Mouse (Mus musculus): Measurements from ENCODE around the gene Olfr1201.

Gene Olfr1201

DNA sequence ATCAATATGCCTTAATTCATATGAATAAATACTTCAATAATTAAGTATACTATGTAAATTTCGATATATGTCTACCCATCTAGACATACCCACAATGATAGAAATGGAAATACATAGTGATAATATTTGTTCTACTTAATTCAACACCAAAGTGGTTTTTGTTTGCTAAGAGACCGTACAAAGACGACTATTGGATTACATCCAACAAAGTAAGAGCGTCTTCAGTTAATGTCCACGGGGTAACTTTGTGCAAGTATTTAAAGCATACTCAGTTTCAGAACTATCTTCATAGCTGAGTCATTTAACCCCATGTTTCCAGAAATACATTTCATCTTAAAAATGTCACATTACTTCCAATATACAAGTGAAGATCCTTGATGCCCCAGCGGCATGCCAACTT, at the start of gene Olfr1201:
Gene Olfr1201, plus strand, starts transcription at position 301 of the 400 bp plus-strand sequence.
- DNase-seq = no peak

DNA sequence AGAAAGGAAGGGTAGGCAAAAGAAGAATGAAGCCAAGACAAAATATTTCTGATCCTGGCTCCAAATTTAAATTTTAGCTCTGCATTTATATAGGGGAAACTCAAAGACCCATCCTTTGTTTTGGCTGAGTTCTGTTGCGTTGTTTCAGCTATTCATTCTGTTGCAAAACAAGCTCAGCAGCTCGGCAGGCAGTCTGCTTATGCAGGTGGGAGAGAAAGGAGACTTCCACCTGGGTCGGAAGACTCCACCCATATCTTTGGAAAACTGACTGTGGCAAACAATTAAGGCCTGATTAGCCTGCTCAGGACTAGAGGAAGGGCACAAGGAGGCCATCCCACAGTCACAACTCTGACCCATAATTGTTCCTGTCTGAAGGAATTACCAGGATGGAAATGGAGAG, 49.5 kb upstream of the Olfr1201 start:
- DNase-seq = no peak

DNA sequence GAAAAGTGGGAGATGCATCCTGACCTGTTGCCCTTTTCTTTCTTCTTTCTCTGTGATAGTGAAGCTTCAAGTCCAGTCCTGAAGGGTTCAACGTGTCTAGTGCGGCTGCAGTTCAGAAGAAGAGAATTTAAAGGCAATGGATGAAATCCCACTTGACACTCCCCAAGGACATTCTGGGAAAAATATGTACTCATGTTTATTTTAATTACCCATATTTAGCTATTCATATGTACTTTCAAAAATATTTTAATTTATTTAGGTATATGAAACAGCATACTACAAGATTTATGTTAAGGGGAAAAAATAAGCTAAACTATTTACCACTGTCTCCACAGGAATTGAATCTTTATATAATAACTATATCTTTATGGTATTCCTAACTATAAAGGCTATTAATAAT, 41.6 kb upstream of the Olfr1201 start, which contains the start of gene Olfr1198:
Gene Olfr1198, minus strand, starts transcription at position 101 of the 400 bp plus-strand sequence.
- no peak for DNase-seq

- no peak for DNase-seq
These were observed 32.5 kb upstream of the Olfr1201 start, which contains the start of gene Olfr1199 for GRCm38 (mm10) chr2:88760369-88760768. Gene Olfr1199, minus strand, starts transcription at chr2:88760469.

- DNase-seq = no peak
These were observed 22.4 kb upstream of the Olfr1201 start, which contains the start of gene Olfr1200 for GRCm38 (mm10) chr2:88770388-88770787. Gene Olfr1200, minus strand, starts transcription at chr2:88770488.

GRCm38 (mm10) chr2:88814196-88814595, 21.4 kb downstream of the Olfr1201 start, which contains the start of gene Olfr1202:
Gene Olfr1202, plus strand, starts transcription at chr2:88814496.
- DNase-seq = no peak

DNA sequence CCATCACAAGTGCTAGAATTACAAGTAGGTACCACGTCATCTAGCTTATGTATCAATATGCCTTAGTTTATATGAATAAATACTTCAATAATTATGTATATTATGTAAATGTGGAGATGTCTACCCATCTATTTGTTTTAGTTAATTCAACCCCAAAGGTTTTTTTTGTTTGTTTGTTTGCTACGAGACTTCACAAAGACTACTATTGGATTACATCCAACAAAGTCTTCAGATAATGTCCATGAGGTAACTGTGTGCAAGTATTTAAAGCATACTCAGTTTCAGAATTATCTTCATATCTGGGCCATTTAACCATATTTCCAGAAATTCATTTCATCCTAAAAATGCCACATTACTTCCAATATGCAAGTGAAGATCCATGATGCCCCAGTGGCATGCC, 36.6 kb downstream of the Olfr1201 start, which contains the start of gene Olfr1205:
Gene Olfr1205, plus strand, starts transcription at position 301 of the 400 bp plus-strand sequence.
- no peak for DNase-seq

GRCm38 (mm10) chr2:88838477-88838876, 45.6 kb downstream of the Olfr1201 start:
- DNase-seq = no peak

Measured in B cell, adult 2 months (primary cell).